ENCODE assay signal across 8 mouse cellular contexts in the genomic region with DNA sequence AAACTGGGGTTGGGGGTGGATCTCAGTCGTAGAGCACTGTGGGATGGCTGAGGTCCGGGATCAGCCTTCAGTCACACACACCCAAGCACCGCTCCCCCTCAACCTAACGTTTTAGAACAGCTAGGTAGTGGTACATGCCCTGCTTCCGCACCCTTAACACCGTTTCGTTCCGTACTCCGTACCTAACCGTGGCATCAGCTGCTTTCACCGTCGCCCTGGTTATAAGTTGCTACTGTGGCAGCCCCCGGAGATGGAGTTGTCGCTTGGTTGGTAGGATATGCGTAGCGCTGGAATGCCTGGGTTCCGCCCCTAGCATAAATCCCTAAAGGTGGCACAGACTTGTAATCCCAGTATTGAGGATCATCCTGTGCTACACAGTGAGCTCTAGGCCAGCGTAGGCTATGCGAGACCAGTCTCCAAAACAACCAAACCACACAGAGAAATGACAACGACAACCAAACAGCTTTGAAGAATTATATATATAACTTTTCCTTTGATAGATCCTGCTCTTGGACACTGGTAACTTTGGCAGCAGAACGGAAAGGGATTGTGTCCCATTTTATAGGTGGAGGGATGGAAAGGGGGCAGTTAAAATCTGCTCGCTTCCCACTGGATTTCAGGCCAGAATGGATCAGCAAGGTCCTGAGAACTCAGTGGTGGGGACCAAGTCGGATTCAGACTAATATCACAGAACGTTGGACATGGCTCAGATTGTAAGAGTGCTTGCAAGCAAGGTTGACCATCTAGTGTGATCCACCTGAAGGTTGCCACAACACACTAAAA. TPM values are rescaled to one million over a fixed set of nuclear protein-coding genes. Genes with fewer than 3 reads are reported as not detected.
DNase-seq lines count a peak whose midpoint lies in the region; ATAC-seq lines count a peak whose summit lies in the region.

A gene (minus strand): TSS at position 207 of the 783 bp plus-strand sequence.

- DNase-seq in kidney, postnatal 14 days: no peak
- DNase-seq in Muller cell, postnatal 12 days (ENCODE audit: inconsistent ontology term): peak; percentile 38
- no peak for DNase-seq in urinary bladder, postnatal 14 days (ENCODE audit: low spot score)

- 5% methylated on average over 24 of the region's 24 CpGs for WGBS in kidney, embryonic 16.5 days
- WGBS in embryonic facial prominence, embryonic 12.5 days: 5% methylated on average over 24 of the region's 24 CpGs
- WGBS in hindbrain, embryonic 12.5 days: 6% methylated on average over 24 of the region's 24 CpGs
- WGBS in liver, embryonic 12.5 days (ENCODE audit: insufficient replicate concordance): 8% methylated on average over 24 of the region's 24 CpGs
- 4% methylated on average over 24 of the region's 24 CpGs for WGBS in neural tube, embryonic 13.5 days

- H3K4me1 ChIP-seq in kidney, embryonic 16.5 days (ENCODE audit: insufficient read depth, low read length): no peaks in the 10 kb centered on the region
- H3K4me1 ChIP-seq in embryonic facial prominence, embryonic 12.5 days: no peaks in the 10 kb centered on the region
- peaks cover 7% of the 10 kb centered on the region; the same call in 1 of the 2 replicates for H3K4me1 ChIP-seq in hindbrain, embryonic 12.5 days
- peaks cover 16% of the 10 kb centered on the region for H3K4me1 ChIP-seq in liver, embryonic 12.5 days
- H3K4me1 ChIP-seq in neural tube, embryonic 13.5 days (replicated peaks): peaks cover 10% of the 10 kb centered on the region

- peak within 1 kb of the TSS; percentile 63 for H3K27ac ChIP-seq in kidney, embryonic 16.5 days (ENCODE audit: low read length)
- no peak within 1 kb of the TSS for H3K27ac ChIP-seq in embryonic facial prominence, embryonic 12.5 days
- H3K27ac ChIP-seq in hindbrain, embryonic 12.5 days: no peak within 1 kb of the TSS; the same call in 1 of the 2 replicates
- H3K27ac ChIP-seq in liver, embryonic 12.5 days: no peak within 1 kb of the TSS
- peak within 1 kb of the TSS; percentile 29; the same call in 1 of the 2 replicates for H3K27ac ChIP-seq in neural tube, embryonic 13.5 days (replicated peaks)

- H3K9me3 ChIP-seq in kidney, embryonic 16.5 days (ENCODE audit: low read length): no peaks in the 10 kb centered on the region
- no peaks in the 10 kb centered on the region for H3K9me3 ChIP-seq in embryonic facial prominence, embryonic 12.5 days
- H3K9me3 ChIP-seq in hindbrain, embryonic 12.5 days (replicated peaks): no peaks in the 10 kb centered on the region
- H3K9me3 ChIP-seq in liver, embryonic 12.5 days (replicated peaks): no peaks in the 10 kb centered on the region
- no peaks in the 10 kb centered on the region for H3K9me3 ChIP-seq in neural tube, embryonic 13.5 days

- peak within 1 kb of the TSS; percentile 61 for H3K4me3 ChIP-seq in kidney, embryonic 16.5 days (ENCODE audit: low read length)
- H3K4me3 ChIP-seq in embryonic facial prominence, embryonic 12.5 days: peak within 1 kb of the TSS; percentile 58
- peak within 1 kb of the TSS; percentile 50 for H3K4me3 ChIP-seq in hindbrain, embryonic 12.5 days
- H3K4me3 ChIP-seq in liver, embryonic 12.5 days: peak within 1 kb of the TSS; percentile 67
- H3K4me3 ChIP-seq in neural tube, embryonic 13.5 days: peak within 1 kb of the TSS; percentile 55

- H3K4me2 ChIP-seq in kidney, embryonic 16.5 days (replicated peaks; ENCODE audit: low read depth, low read length): peak within 1 kb of the TSS; percentile 90
- peak within 1 kb of the TSS; percentile 73 for H3K4me2 ChIP-seq in embryonic facial prominence, embryonic 12.5 days (replicated peaks)
- peak within 1 kb of the TSS; percentile 83 for H3K4me2 ChIP-seq in hindbrain, embryonic 12.5 days (replicated peaks)
- peak within 1 kb of the TSS; percentile 88 for H3K4me2 ChIP-seq in liver, embryonic 12.5 days
- H3K4me2 ChIP-seq in neural tube, embryonic 13.5 days: peak within 1 kb of the TSS; percentile 87

- no peaks in the 10 kb centered on the region for H3K27me3 ChIP-seq in kidney, embryonic 16.5 days (ENCODE audit: insufficient read depth, low read length)
- peaks cover 7% of the 10 kb centered on the region; the same call in 1 of the 2 replicates for H3K27me3 ChIP-seq in embryonic facial prominence, embryonic 12.5 days
- H3K27me3 ChIP-seq in hindbrain, embryonic 12.5 days: peaks cover 8% of the 10 kb centered on the region; the same call in 1 of the 2 replicates
- H3K27me3 ChIP-seq in liver, embryonic 12.5 days (replicated peaks): no peaks in the 10 kb centered on the region; the same call in 1 of the 2 replicates
- peaks cover 11% of the 10 kb centered on the region for H3K27me3 ChIP-seq in neural tube, embryonic 13.5 days

- 0 out of 2 replicates have a peak, but pooled peaks have one; percentile 6 for ATAC-seq in kidney, embryonic 16.5 days (ENCODE audit: low FRiP score, low TSS enrichment)
- no peak for ATAC-seq in embryonic facial prominence, embryonic 12.5 days (ENCODE audit: insufficient number of reproducible peaks, insufficient read depth, low FRiP score, low TSS enrichment)
- ATAC-seq in hindbrain, embryonic 12.5 days (ENCODE audit: low FRiP score): 0 out of 2 replicates have a peak, but pooled peaks have one; percentile 6
- ATAC-seq in liver, embryonic 12.5 days: no peak
- no peak for ATAC-seq in neural tube, embryonic 13.5 days (ENCODE audit: low read depth)

- H3K9ac ChIP-seq in kidney, embryonic 16.5 days (replicated peaks; ENCODE audit: low read length): peak within 1 kb of the TSS; percentile 75
- peak within 1 kb of the TSS; percentile 51 for H3K9ac ChIP-seq in embryonic facial prominence, embryonic 12.5 days
- H3K9ac ChIP-seq in hindbrain, embryonic 12.5 days: peak within 1 kb of the TSS; percentile 61
- peak within 1 kb of the TSS; percentile 72 for H3K9ac ChIP-seq in liver, embryonic 12.5 days
- peak within 1 kb of the TSS; percentile 82 for H3K9ac ChIP-seq in neural tube, embryonic 13.5 days

- H3K36me3 ChIP-seq in kidney, embryonic 16.5 days (ENCODE audit: insufficient read depth, low read length): no peaks in the 10 kb centered on the region
- no peaks in the 10 kb centered on the region for H3K36me3 ChIP-seq in embryonic facial prominence, embryonic 12.5 days
- H3K36me3 ChIP-seq in hindbrain, embryonic 12.5 days: no peaks in the 10 kb centered on the region
- H3K36me3 ChIP-seq in liver, embryonic 12.5 days: no peaks in the 10 kb centered on the region
- H3K36me3 ChIP-seq in neural tube, embryonic 13.5 days: no peaks in the 10 kb centered on the region

RNA-seq across cellular contexts. Expression of the gene that starts here (rescaled TPM):
- polyA plus RNA-seq in kidney, embryonic 16.5 days (2015; fragmentation: Nextera tagmentation; extraction: Ambion mirVana): 4.1 and 5.4 TPM in 2 replicates
- polyA plus RNA-seq in embryonic facial prominence, embryonic 12.5 days (2016; fragmentation: Nextera tagmentation; extraction: Ambion mirVana): 7.3 and 8.3 TPM in 2 replicates
- 7.8 and 8.6 TPM in 2 replicates for polyA plus RNA-seq in hindbrain, embryonic 12.5 days (2016; fragmentation: Nextera tagmentation; extraction: Ambion mirVana)
- polyA plus RNA-seq in liver, embryonic 12.5 days (2016; fragmentation: Nextera tagmentation; extraction: Ambion mirVana): 6.0 and 7.5 TPM in 2 replicates
- polyA plus RNA-seq in neural tube, embryonic 13.5 days (2015; fragmentation: Nextera tagmentation; extraction: Ambion mirVana): 4.7 and 5.1 TPM in 2 replicates

Comparison
In these comparisons a context has a peak if more than half of its experiments do, and no peak if none do; other contexts are left out.
1. ATAC-seq: peak in kidney, embryonic 16.5 days (single experiment) and hindbrain, embryonic 12.5 days (single experiment); none in embryonic facial prominence, embryonic 12.5 days (single experiment), liver, embryonic 12.5 days (single experiment) and neural tube, embryonic 13.5 days (single experiment).
2. H3K27ac ChIP-seq: peak in kidney, embryonic 16.5 days (single experiment) and neural tube, embryonic 13.5 days (single experiment); none in embryonic facial prominence, embryonic 12.5 days (single experiment), hindbrain, embryonic 12.5 days (single experiment) and liver, embryonic 12.5 days (single experiment).
3. Peak in every context shown above with its lines, with median percentiles within 50 percentile points of each other: H3K4me2 ChIP-seq, H3K4me3 ChIP-seq and H3K9ac ChIP-seq.